Mouse (Mus musculus): Measurements from ENCODE around the gene Lpin3.

Gene Lpin3

GRCm38 (mm10) chr2:160880453-160881195 is at the start of gene Lpin3:
TSS of gene Lpin3 (plus strand) at chr2:160880670.
- DNase-seq (ENCODE audit: low read depth in 1 of 2, low spot score in 2 of 2): no peak

GRCm38 (mm10) chr2:160840838-160841237 is 39.6 kb upstream of the Lpin3 start:
- DNase-seq (ENCODE audit: low read depth in 1 of 2, low spot score in 2 of 2): no peak

- no peak for DNase-seq (ENCODE audit: low read depth in 1 of 2, low spot score in 2 of 2)
These were observed 32.8 kb upstream of the Lpin3 start for GRCm38 (mm10) chr2:160847664-160848063.

GRCm38 (mm10) chr2:160848186-160848585 is 32.3 kb upstream of the Lpin3 start:
- DNase-seq (ENCODE audit: low read depth in 1 of 2, low spot score in 2 of 2): no peak

DNA sequence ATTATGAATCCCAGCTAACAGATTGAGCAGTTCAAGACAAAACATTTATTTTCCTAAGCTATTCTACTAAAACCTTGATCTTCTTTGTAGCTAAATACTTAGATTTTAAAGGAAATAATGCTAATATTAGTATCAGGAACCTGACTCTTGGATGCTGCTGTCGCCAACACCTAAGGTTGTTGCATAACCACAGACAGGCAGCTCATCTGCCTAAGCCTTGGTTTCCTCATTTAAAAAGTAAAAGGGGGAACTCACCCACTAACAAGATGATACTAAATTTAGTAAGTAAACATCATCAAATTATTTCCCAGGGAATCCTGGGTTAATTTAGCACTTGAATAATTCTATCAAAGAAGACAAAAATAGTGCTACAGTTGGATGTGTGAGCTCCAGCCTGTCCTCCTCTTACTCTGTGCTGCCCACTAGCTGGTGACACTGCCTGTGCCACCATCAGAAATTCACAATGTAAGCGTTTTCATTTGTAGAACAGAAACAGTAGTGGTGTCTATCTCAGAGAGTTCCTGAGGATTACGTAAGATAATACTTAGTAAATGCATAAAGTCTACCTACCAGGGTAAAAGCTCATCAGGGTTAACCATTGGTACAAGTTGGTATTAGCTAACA is 30.7 kb upstream of the Lpin3 start:
- no peak for DNase-seq (ENCODE audit: low read depth in 1 of 2, low spot score in 2 of 2)

DNA sequence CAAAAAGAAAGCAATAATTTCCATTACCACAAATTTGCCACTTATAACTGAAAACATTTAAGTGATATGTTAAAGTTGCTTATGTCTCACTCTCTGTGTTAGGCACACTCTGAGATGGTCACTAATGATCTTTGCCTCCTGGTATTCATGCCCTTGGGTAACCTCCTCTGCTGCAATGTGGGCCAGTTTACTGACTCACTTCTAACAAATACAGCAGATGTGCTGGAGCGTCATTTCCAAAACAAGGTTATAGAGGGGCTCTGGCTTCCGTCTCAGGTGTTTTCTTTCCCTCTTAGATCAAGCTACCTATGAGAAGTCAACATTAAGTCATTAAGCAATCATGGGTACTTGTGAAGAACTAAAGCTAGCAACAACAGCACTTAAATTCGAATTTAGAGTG is 30.1 kb upstream of the Lpin3 start:
- DNase-seq (ENCODE audit: low read depth in 1 of 2, low spot score in 2 of 2): no peak

DNA sequence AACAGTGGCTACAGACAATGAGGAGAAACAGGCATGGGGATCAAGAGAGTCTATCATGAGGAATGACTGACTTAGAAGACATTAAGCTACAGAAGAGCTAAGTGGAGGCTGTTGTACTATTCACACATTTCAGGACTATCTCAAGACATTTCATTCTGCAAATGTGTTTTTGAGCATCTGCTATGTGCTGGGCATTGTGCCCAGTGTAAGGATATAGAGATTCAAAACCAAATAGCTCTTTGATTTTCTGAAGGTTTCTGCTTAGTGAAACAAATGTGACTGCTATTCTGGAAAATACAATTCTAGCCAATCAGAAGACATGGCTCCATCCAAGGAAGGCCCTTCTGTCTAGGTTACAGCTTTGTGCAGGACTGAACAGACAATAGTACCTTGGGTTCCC is 25.8 kb upstream of the Lpin3 start:
- DNase-seq (ENCODE audit: low read depth in 1 of 2, low spot score in 2 of 2): no peak

- DNase-seq (ENCODE audit: low read depth in 1 of 2, low spot score in 2 of 2): no peak
These were observed 23.9 kb upstream of the Lpin3 start for GRCm38 (mm10) chr2:160856359-160857102.

- no peak for DNase-seq (ENCODE audit: low read depth in 1 of 2, low spot score in 2 of 2)
These were observed 20.1 kb upstream of the Lpin3 start for GRCm38 (mm10) chr2:160860363-160860762.

DNA sequence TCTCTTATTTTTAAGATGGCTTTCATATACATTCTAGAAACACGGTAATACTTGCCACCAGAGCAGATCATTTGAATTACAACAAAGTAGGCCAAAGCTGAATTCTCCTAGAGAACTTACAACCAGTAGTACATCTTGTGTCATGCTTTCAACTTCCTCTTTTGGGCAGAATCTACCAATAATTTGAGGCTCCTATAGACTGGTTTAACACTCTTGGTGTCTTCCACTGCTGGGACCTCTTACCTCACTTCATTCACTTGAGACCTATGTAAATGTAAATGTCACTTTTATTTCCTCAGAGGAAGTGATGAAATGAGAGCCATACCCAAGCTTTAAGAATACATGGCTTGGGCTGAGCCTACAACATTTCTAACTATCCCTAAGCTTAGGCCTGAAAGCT is 16.4 kb upstream of the Lpin3 start:
- DNase-seq (ENCODE audit: low read depth in 1 of 2, low spot score in 2 of 2): no peak

GRCm38 (mm10) chr2:160865266-160865665 is 15.2 kb upstream of the Lpin3 start:
- no peak for DNase-seq (ENCODE audit: low read depth in 1 of 2, low spot score in 2 of 2)

GRCm38 (mm10) chr2:160869446-160869845 is 11.0 kb upstream of the Lpin3 start:
- no peak for DNase-seq (ENCODE audit: low read depth in 1 of 2, low spot score in 2 of 2)

- no peak for DNase-seq (ENCODE audit: low read depth in 1 of 2, low spot score in 2 of 2)
These were observed 9.2 kb upstream of the Lpin3 start for GRCm38 (mm10) chr2:160871310-160871709.

DNA sequence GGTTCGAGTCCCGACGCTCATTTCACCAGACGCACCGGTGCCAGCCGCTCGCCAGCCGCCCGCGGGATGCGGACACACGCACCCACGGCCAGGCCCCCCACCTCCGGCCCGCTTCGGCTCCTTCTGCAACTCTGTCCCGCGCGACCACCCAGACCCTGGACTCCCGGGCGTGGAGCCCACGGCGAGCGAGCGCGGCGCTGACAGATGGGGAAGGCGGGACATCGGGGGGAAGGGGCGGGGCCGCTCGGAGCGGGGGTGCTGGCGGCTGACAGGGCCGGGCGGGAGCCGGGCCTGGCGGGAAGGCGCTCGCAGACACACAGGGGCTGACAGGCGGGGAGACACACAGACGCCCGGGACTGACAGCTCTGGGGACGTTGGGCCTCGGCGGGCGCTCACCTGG is 8.1 kb upstream of the Lpin3 start:
- DNase-seq (ENCODE audit: low read depth in 1 of 2, low spot score in 2 of 2): no peak

GRCm38 (mm10) chr2:160872890-160873382 is 7.5 kb upstream of the Lpin3 start, which contains the start of gene Zhx3:
TSS of gene Zhx3 (minus strand) at chr2:160872998.
- DNase-seq (ENCODE audit: low read depth in 1 of 2, low spot score in 2 of 2): peak in 1 of 2 experiments; percentile 31

- no peak for DNase-seq (ENCODE audit: low read depth in 1 of 2, low spot score in 2 of 2)
These were observed 6.1 kb upstream of the Lpin3 start for GRCm38 (mm10) chr2:160874231-160874877.

DNA sequence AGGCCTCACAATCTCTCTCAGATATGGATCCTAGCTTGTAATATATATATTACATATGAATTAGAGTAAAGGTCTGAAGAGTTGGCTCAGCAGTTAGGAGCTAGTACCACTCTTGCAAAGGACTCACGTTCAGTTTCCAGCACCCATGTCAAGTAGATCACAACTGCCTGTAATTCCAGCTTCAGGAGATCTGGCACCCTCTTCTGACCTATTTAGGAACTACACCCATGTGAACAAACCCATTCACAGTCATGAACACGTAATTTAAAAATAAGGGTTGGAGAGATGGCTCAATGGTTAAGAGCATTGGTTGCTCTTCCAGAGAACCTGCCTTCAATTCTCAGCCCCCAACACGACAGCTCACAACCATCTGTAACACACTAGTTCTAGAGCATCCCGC is 4.4 kb upstream of the Lpin3 start:
- no peak for DNase-seq (ENCODE audit: low read depth in 1 of 2, low spot score in 2 of 2)

DNA sequence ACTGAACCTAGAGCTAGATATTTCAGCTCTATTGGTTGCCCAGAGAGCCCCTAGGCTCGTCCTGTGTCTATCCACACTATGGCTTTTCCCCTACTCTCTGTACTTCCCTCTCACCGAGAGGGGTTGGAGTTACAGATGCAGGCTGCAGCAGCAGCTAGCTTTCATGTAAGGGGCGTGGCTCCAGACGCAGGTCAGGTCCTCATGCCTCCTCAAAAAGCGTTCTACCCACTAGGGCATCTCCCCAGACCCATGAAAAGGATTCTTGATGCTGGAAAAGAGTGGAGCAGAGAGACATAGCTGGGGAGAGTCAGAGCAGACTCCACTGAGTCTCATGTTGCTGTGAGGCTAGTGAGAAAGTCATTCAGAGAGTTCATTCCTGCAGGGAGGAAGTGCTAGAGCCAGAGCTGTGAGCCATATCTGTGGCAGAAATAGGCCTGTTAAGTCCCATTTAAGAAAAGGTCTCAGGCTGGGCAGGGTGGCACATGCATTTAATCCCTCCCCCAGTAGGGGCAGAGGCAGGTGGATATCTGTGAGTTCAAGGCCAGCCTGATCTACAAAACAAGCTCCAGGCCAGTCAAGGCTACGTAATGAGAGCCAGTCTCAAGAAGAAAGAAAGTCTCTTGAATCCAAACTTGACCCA is 1.1 kb downstream of the Lpin3 start:
- DNase-seq (ENCODE audit: low read depth in 1 of 2, low spot score in 2 of 2): no peak

- no peak for DNase-seq (ENCODE audit: low read depth in 1 of 2, low spot score in 2 of 2)
These were observed 2.0 kb downstream of the Lpin3 start for GRCm38 (mm10) chr2:160882436-160882835.

- no peak for DNase-seq (ENCODE audit: low read depth in 1 of 2, low spot score in 2 of 2)
These were observed 3.4 kb downstream of the Lpin3 start for GRCm38 (mm10) chr2:160883912-160884311.

DNA sequence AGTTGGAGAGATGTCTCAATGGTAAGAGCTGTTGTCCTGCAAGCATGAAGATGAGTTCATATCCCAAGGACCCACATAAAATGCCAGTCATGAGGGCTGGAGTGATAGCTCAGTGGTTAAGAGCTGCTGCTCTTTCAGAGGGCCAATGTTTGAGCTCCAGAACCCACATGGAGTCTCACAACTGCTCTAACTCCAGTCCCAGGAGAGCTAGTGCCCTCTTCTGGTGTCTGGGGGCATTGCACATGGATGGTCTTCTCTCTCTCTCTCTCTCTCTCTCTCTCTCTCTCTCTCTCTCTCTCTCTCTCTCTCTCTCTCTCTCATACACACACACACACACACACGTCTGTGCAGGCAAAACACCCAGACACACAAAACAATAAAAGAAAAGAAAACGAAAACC is 4.4 kb downstream of the Lpin3 start:
- DNase-seq (ENCODE audit: low read depth in 1 of 2, low spot score in 2 of 2): no peak
